Mouse (Mus musculus): ENCODE measurements around the gene Ebi3. TPM values are rescaled to one million over a fixed set of nuclear protein-coding genes. Genes with fewer than 3 reads are reported as not detected.

Gene Ebi3
- 0.79 and 1.1 TPM in 2 replicates for polyA plus RNA-seq (2014; fragmentation: Nextera tagmentation; extraction: Ambion mirVana)

DNA sequence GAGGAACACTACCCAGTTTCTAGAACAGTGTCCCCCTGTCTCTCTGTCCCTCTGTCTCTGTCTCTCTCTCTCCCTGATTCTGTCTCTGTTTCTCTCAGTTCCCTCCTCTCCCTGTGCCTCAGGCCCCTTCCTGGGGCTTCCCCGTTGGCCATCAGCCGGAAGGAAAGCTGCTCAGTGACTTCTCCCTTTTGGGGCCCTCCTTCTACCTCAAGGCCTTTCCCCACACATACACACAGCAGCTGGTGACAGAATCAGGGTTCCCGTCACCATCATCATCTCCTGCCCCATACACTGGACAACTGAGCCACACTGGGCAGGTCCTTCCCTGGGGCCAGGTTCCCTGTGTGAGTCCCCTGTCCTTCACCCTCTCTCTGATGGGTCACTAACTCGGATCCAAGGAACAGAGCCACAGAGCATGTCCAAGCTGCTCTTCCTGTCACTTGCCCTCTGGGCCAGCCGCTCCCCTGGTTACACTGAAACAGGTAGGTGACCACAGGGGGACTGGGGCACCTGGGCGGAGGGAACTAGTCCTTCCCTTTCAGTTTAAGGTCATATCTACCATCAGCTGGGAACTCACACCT lies at the start of gene Ebi3:
TSS of gene Ebi3 (plus strand) at position 194 of the 581 bp plus-strand sequence.
- Histone ChIP-seq H3K4me2 (ENCODE audit: low read depth, severe bottlenecking) (no peak within 1 kb of the TSS), H3K9ac (ENCODE audit: low read length) (no peak within 1 kb of the TSS), H3K9me3 (ENCODE audit: control insufficient read depth, low read length) (no peaks in the 10 kb centered on the region), H3K4me1 (ENCODE audit: control insufficient read depth, insufficient read depth, low read length) (no peaks in the 10 kb centered on the region), H3K36me3 (ENCODE audit: control insufficient read depth, insufficient read depth, low read length) (no peaks in the 10 kb centered on the region), H3K27me3 (ENCODE audit: control insufficient read depth, insufficient read depth, low read length) (0 out of 2 replicates have a peak, but pooled peaks cover 3% of the 10 kb centered on the region), H3K27ac (replicated peaks; ENCODE audit: low read depth, low read length) (no peak within 1 kb of the TSS), H3K4me3 (ENCODE audit: low read depth, low read length) (no peak within 1 kb of the TSS)
- WGBS: 73% methylated on average over 6 of the region's 6 CpGs
- DNase-seq (ENCODE audit: low spot score) (no peak), ATAC-seq (ENCODE audit: insufficient number of reproducible peaks, low FRiP score, low TSS enrichment, low read depth) (no peak)

DNA sequence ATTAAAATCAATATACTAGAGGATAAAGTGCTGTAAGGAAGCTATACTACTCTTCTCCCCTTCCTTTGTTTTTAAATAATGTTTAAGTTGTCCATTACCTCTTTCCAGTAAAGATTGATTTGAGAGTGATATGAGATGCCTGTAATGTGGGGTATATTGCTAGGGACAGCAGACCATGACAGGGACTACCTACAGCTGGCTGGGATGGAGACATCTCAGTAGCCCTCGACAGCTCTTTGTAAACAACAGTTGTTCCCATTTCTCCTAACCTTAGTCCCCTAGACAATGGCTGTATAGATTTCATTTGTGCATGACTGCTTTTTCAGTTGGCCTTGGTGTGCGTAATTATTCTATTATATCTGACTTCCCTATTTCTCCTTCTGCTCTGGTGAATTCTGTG lies 49.4 kb upstream of the Ebi3 start:
- H3K36me3 ChIP-seq (ENCODE audit: control insufficient read depth, insufficient read depth, low read length): no peaks in the 10 kb centered on the region
- no peak overlapping the region for H3K4me3 ChIP-seq (ENCODE audit: low read depth, low read length)
- DNase-seq (ENCODE audit: low spot score) (no peak), ATAC-seq (ENCODE audit: insufficient number of reproducible peaks, low FRiP score, low TSS enrichment, low read depth) (no peak)
- H3K4me2 ChIP-seq (ENCODE audit: low read depth, severe bottlenecking): no peak overlapping the region
- 76% methylated on average over 2 of the region's 2 CpGs for WGBS
- no peaks in the 10 kb centered on the region for H3K27me3 ChIP-seq (ENCODE audit: control insufficient read depth, insufficient read depth, low read length)
- no peak overlapping the region for H3K9ac ChIP-seq (ENCODE audit: low read length)
- H3K27ac ChIP-seq (replicated peaks; ENCODE audit: low read depth, low read length): no peak overlapping the region
- peaks cover 2% of the 10 kb centered on the region; the same call in 1 of the 2 replicates for H3K9me3 ChIP-seq (ENCODE audit: control insufficient read depth, low read length)
- H3K4me1 ChIP-seq (ENCODE audit: control insufficient read depth, insufficient read depth, low read length): no peaks in the 10 kb centered on the region

DNA sequence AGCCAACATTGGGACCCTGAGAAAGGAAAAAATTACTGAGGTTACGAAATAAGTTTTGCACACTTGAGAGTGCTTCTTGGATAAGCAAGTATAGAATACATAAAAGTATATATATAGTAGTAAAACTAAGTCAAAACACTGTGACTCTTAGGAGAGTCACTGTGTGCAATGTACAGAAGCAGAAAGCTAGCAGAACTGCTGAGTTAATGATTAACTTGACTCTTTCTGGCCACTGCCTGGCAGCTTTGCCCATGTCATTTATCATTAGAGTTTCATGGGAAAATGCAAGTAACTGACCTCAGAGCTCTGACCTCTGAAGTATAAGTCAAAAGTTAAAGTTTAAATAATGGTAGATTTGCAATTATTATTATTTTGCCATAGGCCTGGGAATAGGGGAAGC lies 48.8 kb upstream of the Ebi3 start:
- Histone ChIP-seq H3K36me3 (ENCODE audit: control insufficient read depth, insufficient read depth, low read length) (no peaks in the 10 kb centered on the region), H3K4me1 (ENCODE audit: control insufficient read depth, insufficient read depth, low read length) (no peaks in the 10 kb centered on the region), H3K4me3 (ENCODE audit: low read depth, low read length) (no peak overlapping the region), H3K27me3 (ENCODE audit: control insufficient read depth, insufficient read depth, low read length) (no peaks in the 10 kb centered on the region), H3K4me2 (ENCODE audit: low read depth, severe bottlenecking) (no peak overlapping the region), H3K9me3 (ENCODE audit: control insufficient read depth, low read length) (no peaks in the 10 kb centered on the region; the same call in 1 of the 2 replicates), H3K9ac (ENCODE audit: low read length) (no peak overlapping the region), H3K27ac (replicated peaks; ENCODE audit: low read depth, low read length) (no peak overlapping the region)
- 89% methylated on average over 1 of the region's 1 CpGs for WGBS
- DNase-seq (ENCODE audit: low spot score) (no peak), ATAC-seq (ENCODE audit: insufficient number of reproducible peaks, low FRiP score, low TSS enrichment, low read depth) (no peak)

DNA sequence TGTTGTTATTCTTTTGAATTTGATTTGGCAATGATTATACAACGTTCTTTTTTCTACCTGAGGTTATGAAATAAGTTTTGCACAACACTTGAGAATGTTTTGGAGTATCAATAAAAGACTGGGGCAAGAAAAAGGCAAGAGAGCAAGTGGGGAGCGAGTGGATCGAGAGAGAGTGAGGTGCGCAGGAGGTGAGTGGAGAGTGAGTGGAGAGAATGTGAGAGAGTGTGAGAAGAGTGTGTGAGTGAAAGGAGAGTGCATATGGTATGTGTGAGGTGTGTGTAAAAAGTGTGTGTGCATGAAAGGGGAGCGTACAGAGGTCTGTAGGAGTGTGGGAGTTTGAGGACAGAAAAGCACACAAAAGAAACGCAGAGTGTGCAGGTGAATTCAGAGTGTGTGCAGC lies 48.3 kb upstream of the Ebi3 start:
- no peak overlapping the region for H3K27ac ChIP-seq (replicated peaks; ENCODE audit: low read depth, low read length)
- WGBS: 78% methylated on average over 6 of the region's 6 CpGs

DNA sequence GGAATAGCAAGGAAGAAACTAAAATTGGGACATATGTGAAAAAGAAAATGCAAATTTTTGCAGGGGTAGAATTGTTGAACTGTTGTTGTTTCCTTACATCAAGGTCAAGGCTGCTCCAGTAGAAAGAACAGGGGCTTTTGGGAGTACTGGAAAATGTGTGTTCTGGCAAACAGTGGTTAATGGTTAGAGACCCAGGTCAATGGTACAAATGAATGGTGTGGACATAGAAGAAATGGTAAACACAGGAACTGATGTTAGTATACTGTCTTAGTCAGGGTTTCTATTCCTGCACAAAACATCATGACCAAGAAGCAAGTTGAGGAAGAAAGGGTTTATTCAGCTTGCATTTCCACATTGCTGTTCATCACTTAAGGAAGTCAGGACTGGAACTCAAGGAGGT lies 45.8 kb upstream of the Ebi3 start:
- Histone ChIP-seq H3K4me1 (ENCODE audit: control insufficient read depth, insufficient read depth, low read length) (no peaks in the 10 kb centered on the region), H3K27ac (replicated peaks; ENCODE audit: low read depth, low read length) (no peak overlapping the region), H3K27me3 (ENCODE audit: control insufficient read depth, insufficient read depth, low read length) (no peaks in the 10 kb centered on the region), H3K36me3 (ENCODE audit: control insufficient read depth, insufficient read depth, low read length) (no peaks in the 10 kb centered on the region), H3K9me3 (ENCODE audit: control insufficient read depth, low read length) (no peaks in the 10 kb centered on the region), H3K4me3 (ENCODE audit: low read depth, low read length) (no peak overlapping the region), H3K4me2 (ENCODE audit: low read depth, severe bottlenecking) (no peak overlapping the region), H3K9ac (ENCODE audit: low read length) (no peak overlapping the region)
- ATAC-seq (ENCODE audit: insufficient number of reproducible peaks, low FRiP score, low TSS enrichment, low read depth) (no peak), DNase-seq (ENCODE audit: low spot score) (no peak)

More for the DNA sequence above, 48.3 kb upstream of the Ebi3 start:
- H3K9ac ChIP-seq (ENCODE audit: low read length): no peak overlapping the region
- no peaks in the 10 kb centered on the region; the same call in 1 of the 2 replicates for H3K9me3 ChIP-seq (ENCODE audit: control insufficient read depth, low read length)
- DNase-seq (ENCODE audit: low spot score) (no peak), ATAC-seq (ENCODE audit: insufficient number of reproducible peaks, low FRiP score, low TSS enrichment, low read depth) (no peak)
- no peak overlapping the region for H3K4me2 ChIP-seq (ENCODE audit: low read depth, severe bottlenecking)
- H3K4me3 ChIP-seq (ENCODE audit: low read depth, low read length): no peak overlapping the region
- no peaks in the 10 kb centered on the region for H3K27me3 ChIP-seq (ENCODE audit: control insufficient read depth, insufficient read depth, low read length)
- H3K36me3 ChIP-seq (ENCODE audit: control insufficient read depth, insufficient read depth, low read length): no peaks in the 10 kb centered on the region
- no peaks in the 10 kb centered on the region for H3K4me1 ChIP-seq (ENCODE audit: control insufficient read depth, insufficient read depth, low read length)

DNA sequence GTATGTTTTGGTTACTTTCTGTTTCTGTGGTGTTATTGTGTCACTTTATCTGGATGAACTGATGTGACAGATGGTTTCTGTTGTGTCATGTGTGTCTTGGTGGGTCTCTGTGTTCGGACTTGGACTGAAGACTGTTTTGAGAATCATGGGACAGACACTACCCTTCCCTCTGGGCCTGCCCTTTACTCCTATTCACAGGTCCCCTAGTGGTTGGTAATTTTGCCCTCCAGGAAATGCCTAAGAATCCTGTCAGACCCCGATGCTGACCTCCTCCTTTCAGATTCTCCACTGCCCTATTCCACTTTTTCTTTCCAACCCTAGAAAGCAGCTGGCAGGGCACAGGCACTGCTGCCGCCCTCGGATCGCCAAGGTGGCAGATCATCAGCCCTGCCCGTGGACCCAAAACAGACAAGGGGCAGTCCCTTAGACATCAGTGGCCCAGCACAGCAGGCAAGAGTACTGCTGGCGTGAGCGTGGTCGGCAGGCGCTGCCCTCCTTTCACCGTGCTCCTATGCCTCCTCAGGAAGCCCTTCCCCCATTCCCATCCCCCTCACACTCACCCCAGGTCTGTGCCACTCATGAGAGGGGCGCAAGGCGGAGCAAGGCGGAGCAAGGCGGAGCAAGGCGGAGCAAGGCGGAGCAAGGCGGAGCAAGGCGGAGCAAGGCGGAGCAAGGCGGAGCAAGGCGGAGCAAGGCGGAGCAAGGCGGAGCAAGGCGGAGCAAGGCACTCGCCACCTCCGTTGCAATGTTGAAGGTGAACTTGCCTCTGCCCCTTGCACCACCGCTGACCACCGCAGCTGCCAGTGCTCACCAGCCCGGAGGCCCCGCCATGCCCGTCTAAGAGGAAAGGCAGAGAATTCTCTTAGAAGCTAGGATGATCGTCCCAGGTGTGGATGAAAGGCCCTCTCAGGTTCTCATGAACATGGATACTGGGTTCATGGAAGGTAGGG lies 20.6 kb upstream of the Ebi3 start:
- no peaks in the 10 kb centered on the region for H3K36me3 ChIP-seq (ENCODE audit: control insufficient read depth, insufficient read depth, low read length)
- H3K4me1 ChIP-seq (ENCODE audit: control insufficient read depth, insufficient read depth, low read length): no peaks in the 10 kb centered on the region
- ATAC-seq (ENCODE audit: insufficient number of reproducible peaks, low FRiP score, low TSS enrichment, low read depth) (peak; percentile 96), DNase-seq (ENCODE audit: low spot score) (peak; percentile 73)
- H3K9me3 ChIP-seq (ENCODE audit: control insufficient read depth, low read length): no peaks in the 10 kb centered on the region
- H3K27ac ChIP-seq (replicated peaks; ENCODE audit: low read depth, low read length): peak overlapping the region; percentile 58; the same call in 1 of the 2 replicates
- H3K27me3 ChIP-seq (ENCODE audit: control insufficient read depth, insufficient read depth, low read length): no peaks in the 10 kb centered on the region
- peak overlapping the region; percentile 55 for H3K9ac ChIP-seq (ENCODE audit: low read length)
- peak overlapping the region; percentile 32 for H3K4me3 ChIP-seq (ENCODE audit: low read depth, low read length)
- H3K4me2 ChIP-seq (ENCODE audit: low read depth, severe bottlenecking): peak overlapping the region; percentile 49
- WGBS: under 1% methylated on average over 33 of the region's 33 CpGs

DNA sequence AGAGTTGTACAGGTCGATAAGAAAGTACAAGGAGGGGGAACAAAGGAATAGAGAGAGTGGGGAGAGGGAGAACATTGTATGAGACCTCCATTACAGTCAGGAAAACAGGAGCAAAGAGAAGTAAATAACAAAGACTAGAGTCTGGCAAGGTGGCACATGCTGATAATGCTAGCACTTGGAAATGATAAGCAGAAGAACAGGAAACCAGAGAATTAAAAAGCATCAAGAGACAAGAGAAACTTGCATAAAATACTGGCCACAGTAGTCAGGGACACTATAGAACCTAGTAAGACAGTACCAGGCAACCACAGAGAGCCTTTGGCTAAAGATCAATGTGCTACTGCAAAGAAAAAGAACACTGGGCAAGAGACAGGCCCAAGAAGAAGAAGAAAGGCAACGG lies 19.8 kb upstream of the Ebi3 start:
- Histone ChIP-seq H3K27ac (replicated peaks; ENCODE audit: low read depth, low read length) (no peak overlapping the region), H3K4me3 (ENCODE audit: low read depth, low read length) (peak overlapping the region; percentile 32; the same call in 1 of the 2 replicates), H3K27me3 (ENCODE audit: control insufficient read depth, insufficient read depth, low read length) (no peaks in the 10 kb centered on the region), H3K4me2 (ENCODE audit: low read depth, severe bottlenecking) (peak overlapping the region; percentile 49), H3K9ac (ENCODE audit: low read length) (no peak overlapping the region), H3K9me3 (ENCODE audit: control insufficient read depth, low read length) (no peaks in the 10 kb centered on the region), H3K36me3 (ENCODE audit: control insufficient read depth, insufficient read depth, low read length) (no peaks in the 10 kb centered on the region), H3K4me1 (ENCODE audit: control insufficient read depth, insufficient read depth, low read length) (no peaks in the 10 kb centered on the region)
- ATAC-seq (ENCODE audit: insufficient number of reproducible peaks, low FRiP score, low TSS enrichment, low read depth) (no peak), DNase-seq (ENCODE audit: low spot score) (no peak)
- WGBS: 64% methylated on average over 2 of the region's 2 CpGs

DNA sequence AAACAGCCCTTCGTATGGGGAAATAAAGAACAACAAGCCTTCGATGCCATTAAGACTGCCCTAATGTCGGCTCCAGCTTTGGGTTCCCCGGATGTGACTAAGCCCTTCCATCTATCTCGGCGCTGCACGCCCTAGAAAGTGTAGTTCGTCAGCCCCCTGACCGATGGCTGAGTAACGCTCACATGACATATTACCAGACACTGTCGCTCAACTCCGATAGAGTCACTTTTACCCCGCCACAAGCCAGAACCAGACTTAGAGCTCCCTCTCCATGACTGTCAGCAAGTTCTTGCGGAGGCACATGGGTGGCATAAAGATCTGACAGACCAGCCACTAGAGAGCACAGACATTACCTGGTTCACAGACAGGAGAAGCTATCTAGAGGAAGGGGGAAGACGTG lies 19.2 kb upstream of the Ebi3 start:
- no peaks in the 10 kb centered on the region for H3K36me3 ChIP-seq (ENCODE audit: control insufficient read depth, insufficient read depth, low read length)
- H3K9me3 ChIP-seq (ENCODE audit: control insufficient read depth, low read length): no peaks in the 10 kb centered on the region
- no peaks in the 10 kb centered on the region for H3K4me1 ChIP-seq (ENCODE audit: control insufficient read depth, insufficient read depth, low read length)
- no peak overlapping the region for H3K4me3 ChIP-seq (ENCODE audit: low read depth, low read length)
- no peaks in the 10 kb centered on the region for H3K27me3 ChIP-seq (ENCODE audit: control insufficient read depth, insufficient read depth, low read length)
- 95% methylated on average over 15 of the region's 15 CpGs for WGBS
- H3K4me2 ChIP-seq (ENCODE audit: low read depth, severe bottlenecking): no peak overlapping the region
- H3K27ac ChIP-seq (replicated peaks; ENCODE audit: low read depth, low read length): no peak overlapping the region
- ATAC-seq (ENCODE audit: insufficient number of reproducible peaks, low FRiP score, low TSS enrichment, low read depth): no peak
- no peak for DNase-seq (ENCODE audit: low spot score)
- H3K9ac ChIP-seq (ENCODE audit: low read length): no peak overlapping the region
